Mouse (Mus musculus) bone marrow macrophage, adult 2 months (primary cell): ENCODE measurements around the gene Cfap74. TPM values are rescaled to one million over a fixed set of nuclear protein-coding genes. Genes with fewer than 3 reads are reported as not detected.

Experiments used
- H3K27ac ChIP-seq: 2 replicates; pipeline ENCODE4 v1.5.1; 2012; ENCODE audit warnings: low read depth, low read length; ENCODE audit not compliant: insufficient read depth
- H3K4me1 ChIP-seq: 2 replicates; pipeline ENCODE4 v1.6.1; 2012; ENCODE audit warnings: low read length; ENCODE audit not compliant: control insufficient read depth, insufficient read depth
- H3K4me3 ChIP-seq: 2 replicates; pipeline ENCODE4 v1.5.1; 2012; ENCODE audit warnings: mild to moderate bottlenecking, low read length, moderate library complexity; ENCODE audit not compliant: insufficient read depth
- CTCF ChIP-seq: IDR thresholded peaks from 2 replicates; pipeline ENCODE4 v1.5.1; 2012; ENCODE audit warnings: low read depth, mild to moderate bottlenecking, low read length, moderate library complexity
- POLR2A ChIP-seq: IDR thresholded peaks from 2 replicates; pipeline ENCODE4 v1.6.1; 2012; ENCODE audit warnings: mild to moderate bottlenecking, low read depth, low read length, borderline replicate concordance
- polyA plus RNA-seq: library from polyadenylated mRNA; stranded (reverse); fragments of >200 nt; gene quantifications from 2 replicates; pipeline ENCODE4 v1.2.4, GENCODE M21; 2012; ENCODE audit not compliant: missing spikeins, insufficient read depth, insufficient read length

The Cfap74 gene
- polyA plus RNA-seq = 0.67 and 0.68 TPM in 2 replicates

DNA sequence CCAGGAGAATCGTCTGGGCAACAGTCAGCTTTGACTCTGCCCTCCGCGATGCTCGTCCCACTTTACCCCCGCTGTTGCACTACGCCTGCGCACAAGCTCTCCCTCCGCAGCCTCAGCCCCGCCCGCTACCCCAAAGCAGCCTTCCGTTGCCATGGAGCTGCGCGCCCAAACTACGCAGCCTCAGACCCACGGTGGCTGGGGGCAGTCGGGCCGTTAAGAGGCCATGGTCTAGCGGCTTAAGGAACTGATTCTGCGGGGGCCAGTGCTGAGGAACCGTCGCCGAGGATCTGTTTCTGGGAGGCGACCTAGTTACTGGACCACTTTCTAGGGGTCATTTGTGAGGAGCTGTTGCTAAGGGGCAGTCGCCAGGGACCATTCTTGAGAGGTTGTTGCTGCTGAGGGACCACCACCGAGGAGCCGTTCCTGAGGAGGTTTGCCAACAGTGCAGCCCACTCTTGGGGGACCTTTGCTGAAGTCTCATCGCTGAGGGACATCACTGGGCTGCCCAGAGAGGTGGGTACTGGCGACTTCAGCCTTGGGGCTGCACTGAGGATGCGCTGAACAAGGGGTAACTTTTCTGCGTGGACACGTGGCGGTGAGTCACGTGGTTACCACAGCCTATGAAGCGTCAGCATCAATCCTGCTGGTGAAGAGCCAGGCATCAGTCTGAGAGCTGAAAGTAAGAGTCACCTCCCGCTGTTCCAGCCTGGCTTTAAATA lies at the start of gene Cfap74:
TSS of gene Cfap74 (plus strand) at position 133 of the 719 bp plus-strand sequence.
- Histone ChIP-seq H3K4me1 (no peaks in the 10 kb centered on the region), H3K4me3 (peak within 1 kb of the TSS; percentile 12; the same call in 1 of the 2 replicates), H3K27ac (no peak within 1 kb of the TSS)
- TF ChIP-seq POLR2A (no peak), CTCF (no peak)

- H3K4me1 ChIP-seq = no peaks in the 10 kb centered on the region
- no peak overlapping the region for H3K27ac ChIP-seq
- no peak overlapping the region for H3K4me3 ChIP-seq
- TF ChIP-seq POLR2A (no peak), CTCF (no peak)
Observed at GRCm38 (mm10) chr4:155359560-155360464, 49.2 kb upstream of the Cfap74 start.

DNA sequence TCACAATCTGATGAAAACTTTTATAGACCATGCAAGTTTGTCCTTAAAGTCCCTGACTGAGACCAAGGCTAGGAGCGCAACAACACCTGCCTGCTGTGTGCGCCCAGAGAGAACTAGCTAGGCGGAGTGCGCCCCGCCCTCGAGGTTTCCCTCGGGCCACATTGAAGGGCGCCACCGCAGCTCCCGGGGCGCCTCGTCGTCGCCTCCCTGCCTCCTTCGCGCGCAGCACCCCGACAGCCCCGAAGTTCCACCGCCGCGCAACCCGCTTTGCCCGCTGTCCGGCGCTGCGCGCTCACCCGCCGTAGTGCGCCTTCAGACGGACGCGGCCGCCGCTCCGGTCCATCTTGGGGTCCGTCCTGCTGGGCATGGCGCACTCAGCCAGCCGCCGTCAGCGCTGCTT lies 48.1 kb upstream of the Cfap74 start:
- Histone ChIP-seq H3K4me3 (no peak overlapping the region), H3K4me1 (no peaks in the 10 kb centered on the region), H3K27ac (no peak overlapping the region)
- TF ChIP-seq POLR2A (no peak), CTCF (no peak)

GRCm38 (mm10) chr4:155361303-155361791 lies 47.6 kb upstream of the Cfap74 start, which contains the start of gene Prkcz:
Prkcz (minus strand) TSS chr4:155361361.
- Histone ChIP-seq H3K4me3 (no peak within 1 kb of the TSS), H3K27ac (no peak within 1 kb of the TSS), H3K4me1 (no peaks in the 10 kb centered on the region)
- TF ChIP-seq POLR2A = no peak

GRCm38 (mm10) chr4:155362443-155362842 lies 46.5 kb upstream of the Cfap74 start:
- no peak overlapping the region for H3K4me3 ChIP-seq
- H3K4me1 ChIP-seq = no peaks in the 10 kb centered on the region
- TF ChIP-seq CTCF (no peak), POLR2A (no peak)
- H3K27ac ChIP-seq = no peak overlapping the region

- TF ChIP-seq CTCF (no peak), POLR2A (no peak)
- Histone ChIP-seq H3K4me1 (no peaks in the 10 kb centered on the region), H3K27ac (no peak overlapping the region), H3K4me3 (no peak overlapping the region)
Observed at GRCm38 (mm10) chr4:155366784-155367183, 42.2 kb upstream of the Cfap74 start.

GRCm38 (mm10) chr4:155367739-155368138 lies 41.3 kb upstream of the Cfap74 start:
- H3K4me1 ChIP-seq = no peaks in the 10 kb centered on the region
- no peak for TF ChIP-seq CTCF
- no peak for TF ChIP-seq POLR2A
- no peak overlapping the region for H3K4me3 ChIP-seq
- no peak overlapping the region for H3K27ac ChIP-seq

- Histone ChIP-seq H3K27ac (no peak overlapping the region), H3K4me3 (no peak overlapping the region), H3K4me1 (no peaks in the 10 kb centered on the region)
- TF ChIP-seq POLR2A (no peak), CTCF (peak; percentile 46)
Observed at GRCm38 (mm10) chr4:155368684-155369083, 40.3 kb upstream of the Cfap74 start.

- H3K4me1 ChIP-seq = no peaks in the 10 kb centered on the region
- no peak overlapping the region for H3K27ac ChIP-seq
- no peak for TF ChIP-seq CTCF
- no peak for TF ChIP-seq POLR2A
- H3K4me3 ChIP-seq = no peak overlapping the region
Observed at GRCm38 (mm10) chr4:155370737-155371715, 38.0 kb upstream of the Cfap74 start.
